Mouse (Mus musculus): ENCODE results near the gene Rrp1b. TPM values are rescaled to one million over a fixed set of nuclear protein-coding genes. Genes with fewer than 3 reads are reported as not detected.
A peak's percentile ranks its signal among the peaks of the same experiment; 100 is the strongest.
"Not testable (repeated sequence)": the region's sequence is repeated elsewhere in the genome, so short reads cannot be mapped to it uniquely, and the experiment has no call there.

Gene Rrp1b
- polyA plus RNA-seq, 1 experiment from 2014 or later, result 73.4 TPM

DNA sequence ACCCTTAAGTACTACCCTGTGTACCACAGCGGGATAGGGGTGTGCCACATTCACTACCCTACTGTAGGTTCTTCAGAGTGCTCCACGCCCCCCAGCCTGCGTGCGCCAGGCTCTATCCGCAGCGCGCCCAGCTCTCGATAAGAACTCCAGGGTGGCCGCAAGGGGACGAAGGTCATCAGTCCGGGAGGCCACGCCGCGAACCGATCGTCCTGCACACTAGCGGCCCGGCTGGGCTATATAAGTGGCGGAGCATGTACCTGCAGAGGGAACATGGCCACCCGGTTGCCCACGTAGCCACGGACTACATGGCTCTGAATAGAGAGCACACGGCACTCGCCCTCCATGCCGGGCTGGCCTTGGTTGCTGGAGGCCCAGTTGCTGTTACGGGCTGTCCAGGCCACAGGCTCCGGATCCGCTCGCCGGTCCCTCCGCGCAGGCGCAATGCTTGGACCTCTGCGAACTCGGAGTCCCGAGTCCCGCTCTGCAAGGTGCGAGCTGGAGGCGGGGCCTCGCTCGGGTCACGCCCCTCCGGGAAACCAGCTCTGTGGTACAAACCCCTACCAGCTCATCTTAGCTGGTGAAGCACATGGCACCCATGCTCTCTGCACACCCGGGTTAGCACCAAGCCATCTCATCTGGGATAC is 64.2 kb downstream of the Rrp1b start:
- Histone ChIP-seq H3K9me3 (no peaks in the 10 kb centered on the region), H3K27ac (peak overlapping the region; percentile 71), H3K4me1 (replicated peaks) (peaks cover 13% of the 10 kb centered on the region), H3K4me3 (peak overlapping the region; percentile 58), H3K36me3 (no peaks in the 10 kb centered on the region), H3K27me3 (ENCODE audit: insufficient read depth, poor library complexity, severe bottlenecking) (peaks cover 64% of the 10 kb centered on the region)
- WGBS, result 2% methylated on average over 44 of the region's 44 CpGs
- DNase-seq (ENCODE audit: low spot score), result peak; percentile 80

DNA sequence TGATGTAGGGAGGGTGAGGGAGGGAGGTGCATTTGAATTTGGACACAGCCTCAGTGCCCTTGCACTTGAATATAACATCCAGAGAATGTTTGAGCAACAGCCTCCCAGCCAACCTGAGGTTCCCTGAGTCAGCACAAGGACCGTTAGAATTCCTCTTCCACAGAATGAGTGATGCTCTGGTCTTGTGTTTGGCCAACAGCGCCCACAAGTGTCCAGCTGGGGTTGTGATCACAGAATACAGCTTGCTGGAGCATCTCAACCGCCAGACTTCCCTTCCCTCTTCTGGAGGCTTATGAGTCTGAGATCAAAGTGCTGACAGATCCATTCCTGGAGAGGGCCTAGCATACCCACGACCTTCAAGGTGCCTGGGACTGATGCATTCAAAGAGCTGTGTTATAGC is 67.2 kb downstream of the Rrp1b start:
- Histone ChIP-seq H3K4me1 (replicated peaks) (peaks cover 14% of the 10 kb centered on the region), H3K36me3 (no peaks in the 10 kb centered on the region), H3K27me3 (ENCODE audit: insufficient read depth, poor library complexity, severe bottlenecking) (peaks cover 65% of the 10 kb centered on the region), H3K27ac (no peak overlapping the region), H3K9me3 (no peaks in the 10 kb centered on the region), H3K4me3 (no peak overlapping the region)
- DNase-seq (ENCODE audit: low spot score), result no peak
- 15% methylated on average over 4 of the region's 4 CpGs for WGBS

DNA sequence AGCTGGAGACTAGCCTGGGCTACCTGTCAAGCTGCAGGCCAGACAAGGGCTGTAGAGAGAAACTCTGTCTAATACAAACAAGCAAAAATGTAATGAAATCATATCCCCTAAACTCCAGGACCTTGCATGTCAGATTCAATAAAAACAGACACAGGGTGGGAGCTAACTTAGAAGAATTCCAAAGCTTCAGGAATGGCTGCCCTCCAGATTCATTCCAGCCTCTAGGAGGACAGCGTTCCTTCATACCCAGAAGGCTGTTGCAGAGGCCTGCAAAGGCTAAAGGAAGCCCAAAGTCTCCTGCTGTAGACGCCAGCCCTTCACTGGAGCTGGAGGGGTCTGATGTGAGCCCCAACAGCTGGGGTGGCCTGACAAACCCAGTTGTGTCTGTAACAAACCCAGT is 70.5 kb downstream of the Rrp1b start:
- 81% methylated on average over 2 of the region's 2 CpGs for WGBS
- Histone ChIP-seq H3K9me3 (no peaks in the 10 kb centered on the region), H3K36me3 (no peaks in the 10 kb centered on the region), H3K4me1 (replicated peaks) (peaks cover 16% of the 10 kb centered on the region), H3K27ac (no peak overlapping the region), H3K27me3 (ENCODE audit: insufficient read depth, poor library complexity, severe bottlenecking) (peaks cover 50% of the 10 kb centered on the region), H3K4me3 (no peak overlapping the region)
- no peak for DNase-seq (ENCODE audit: low spot score)

GRCm38 (mm10) chr17:32107877-32108276 is 72.0 kb downstream of the Rrp1b start:
- no peak overlapping the region for H3K27ac ChIP-seq
- 71% methylated on average over 5 of the region's 5 CpGs for WGBS
- H3K9me3 ChIP-seq, result no peaks in the 10 kb centered on the region
- H3K4me3 ChIP-seq, result no peak overlapping the region
- H3K4me1 ChIP-seq (replicated peaks), result peaks cover 16% of the 10 kb centered on the region
- H3K36me3 ChIP-seq, result no peaks in the 10 kb centered on the region
- DNase-seq (ENCODE audit: low spot score), result no peak
- H3K27me3 ChIP-seq (ENCODE audit: insufficient read depth, poor library complexity, severe bottlenecking), result peaks cover 44% of the 10 kb centered on the region

- H3K4me1 ChIP-seq (replicated peaks), result peaks cover 22% of the 10 kb centered on the region
- 85% methylated on average over 5 of the region's 5 CpGs for WGBS
- not testable (repeated sequence) for H3K36me3 ChIP-seq; H3K4me3 ChIP-seq; H3K9me3 ChIP-seq; H3K27ac ChIP-seq; DNase-seq (ENCODE audit: low spot score)
- H3K27me3 ChIP-seq (ENCODE audit: insufficient read depth, poor library complexity, severe bottlenecking), result peaks cover 46% of the 10 kb centered on the region
Measured at GRCm38 (mm10) chr17:32108320-32109011, 72.6 kb downstream of the Rrp1b start.

DNA sequence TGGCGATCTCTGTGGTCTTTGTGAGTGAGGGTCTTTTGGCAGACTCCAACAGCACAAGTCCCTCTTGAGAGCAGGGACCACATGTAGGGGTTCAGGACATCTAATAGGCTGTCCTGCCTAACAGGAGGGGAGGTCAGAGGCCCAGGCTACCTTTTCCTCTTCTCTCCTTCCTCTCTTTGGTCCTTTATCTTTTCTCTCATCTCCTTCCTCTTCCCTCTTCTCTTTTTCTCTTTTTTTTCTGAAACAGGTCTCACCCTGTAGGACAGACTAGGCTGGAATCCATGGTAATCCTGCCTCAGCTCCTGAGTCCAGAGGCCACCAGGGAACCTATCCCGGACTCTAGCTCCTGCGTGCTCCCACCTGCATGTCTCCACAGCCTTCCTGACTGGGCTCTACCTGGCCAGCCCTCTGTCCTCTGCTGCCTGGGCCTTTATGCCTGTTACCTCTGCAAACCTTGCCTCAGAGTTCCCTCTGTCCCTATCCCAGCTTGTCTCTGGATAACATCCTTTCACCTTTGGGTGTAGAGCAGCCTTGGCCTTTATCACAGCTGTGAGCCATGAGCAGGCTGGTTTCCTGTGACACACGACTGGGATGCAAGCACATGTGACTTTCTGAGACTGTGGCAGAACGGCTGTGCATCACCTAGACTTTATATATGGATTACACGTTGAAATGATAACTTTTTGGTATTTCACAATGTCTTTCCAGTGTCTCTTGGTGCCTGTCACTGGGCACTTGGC is 73.5 kb downstream of the Rrp1b start:
- WGBS, result 73% methylated on average over 6 of the region's 6 CpGs
- no peaks in the 10 kb centered on the region for H3K36me3 ChIP-seq
- H3K27me3 ChIP-seq (ENCODE audit: insufficient read depth, poor library complexity, severe bottlenecking), result peaks cover 53% of the 10 kb centered on the region
- no peak overlapping the region for H3K27ac ChIP-seq
- DNase-seq (ENCODE audit: low spot score), result no peak
- peaks cover 31% of the 10 kb centered on the region for H3K4me1 ChIP-seq (replicated peaks)
- H3K9me3 ChIP-seq, result no peaks in the 10 kb centered on the region
- H3K4me3 ChIP-seq, result no peak overlapping the region

- Histone ChIP-seq H3K4me3 (no peak overlapping the region), H3K9me3 (no peaks in the 10 kb centered on the region), H3K36me3 (no peaks in the 10 kb centered on the region), H3K27ac (peak overlapping the region; percentile 40), H3K4me1 (replicated peaks) (peaks cover 33% of the 10 kb centered on the region), H3K27me3 (ENCODE audit: insufficient read depth, poor library complexity, severe bottlenecking) (peaks cover 52% of the 10 kb centered on the region)
- 66% methylated on average over 2 of the region's 2 CpGs for WGBS
- no peak for DNase-seq (ENCODE audit: low spot score)
Measured at GRCm38 (mm10) chr17:32110424-32110823, 74.5 kb downstream of the Rrp1b start.

DNA sequence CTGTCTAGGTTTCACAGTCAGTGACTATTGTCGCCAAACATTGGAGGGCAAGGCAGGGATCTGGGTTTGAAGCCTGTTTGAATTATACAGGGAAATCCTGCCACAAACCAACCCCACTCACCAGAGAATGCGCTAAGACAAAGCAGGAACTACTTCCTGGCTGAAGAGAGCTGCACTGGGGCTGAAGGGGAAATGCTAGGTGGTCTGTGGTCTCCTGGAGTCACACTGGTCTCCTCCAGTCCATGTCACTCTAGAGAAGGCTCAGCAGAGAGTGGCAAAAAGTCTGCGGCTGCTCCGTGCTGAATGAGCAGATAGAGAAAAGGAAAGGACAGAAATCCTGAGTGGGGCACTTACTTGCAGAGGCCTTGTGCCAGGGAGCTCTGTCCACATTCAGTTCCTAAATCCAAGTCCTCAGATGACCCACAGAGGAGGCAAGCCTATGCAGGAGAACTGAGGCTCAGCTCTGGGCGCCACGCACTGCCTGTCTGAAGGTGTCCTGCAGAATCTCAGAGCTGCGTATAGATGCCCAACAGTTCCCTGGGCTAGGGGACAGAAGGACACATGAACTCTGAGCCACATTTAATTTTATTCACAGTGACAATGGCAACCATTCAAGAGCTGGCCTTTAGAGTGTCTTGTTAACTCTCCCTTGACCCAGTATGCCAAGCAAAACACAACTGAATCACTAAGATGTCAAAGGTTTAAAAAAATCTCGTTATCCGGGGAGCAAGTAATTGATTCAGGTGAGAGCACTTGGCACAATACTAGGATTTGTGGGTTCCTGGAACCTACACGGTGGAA is 75.3 kb downstream of the Rrp1b start:
- DNase-seq (ENCODE audit: low spot score), result no peak
- H3K27ac ChIP-seq, result peak overlapping the region; percentile 24; the same call in 1 of the 2 replicates
- 84% methylated on average over 10 of the region's 10 CpGs for WGBS
- H3K4me3 ChIP-seq, result no peak overlapping the region
- peaks cover 56% of the 10 kb centered on the region for H3K27me3 ChIP-seq (ENCODE audit: insufficient read depth, poor library complexity, severe bottlenecking)
- H3K4me1 ChIP-seq (replicated peaks), result peaks cover 33% of the 10 kb centered on the region
- H3K9me3 ChIP-seq, result no peaks in the 10 kb centered on the region
- no peaks in the 10 kb centered on the region for H3K36me3 ChIP-seq

Other genes with a start within 250 kb of the Rrp1b start
- gene Sik1, start 180.3 kb upstream of the Rrp1b start, polyA plus RNA-seq (2016; fragmentation: Nextera tagmentation; extraction: Ambion mirVana), result 14.0 and 14.3 TPM in 2 replicates
- gene Hsf2bp, start 249 bp downstream of the Rrp1b start, polyA plus RNA-seq (2016; fragmentation: Nextera tagmentation; extraction: Ambion mirVana), result 0.30 and 0.37 TPM in 2 replicates
- 22.9 and 26.0 TPM in 2 replicates for gene Notch3, start 130.8 kb downstream of the Rrp1b start, polyA plus RNA-seq (2016; fragmentation: Nextera tagmentation; extraction: Ambion mirVana)
- gene Ephx3, start 153.4 kb downstream of the Rrp1b start, polyA plus RNA-seq (2016; fragmentation: Nextera tagmentation; extraction: Ambion mirVana), result 0.21 and 0.24 TPM in 2 replicates
- gene Brd4, start 248.6 kb downstream of the Rrp1b start, polyA plus RNA-seq (2016; fragmentation: Nextera tagmentation; extraction: Ambion mirVana), result 113 and 134 TPM in 2 replicates

Data from hindbrain, embryonic 10.5 days (tissue).